Mouse (Mus musculus) T-helper 17 cell (primary cell): ENCODE results near the gene Olfr1311.
"Not testable (repeated sequence)": the region's sequence is repeated elsewhere in the genome, so short reads cannot be mapped to it uniquely, and the experiment has no call there.

Source experiments
- in situ Hi-C, 2 experiments: fragments of 300-600 bp; cut with MboI, MseI; formaldehyde crosslinking; loops; 1 replicate in 1 of 2; 2 replicates in 1 of 2; pipeline ENCODE4 v1.15.1; 2025; ENCODE audit warnings: high pct_unique_total_duplicates in 2 of 2

Olfr1311 gene

DNA sequence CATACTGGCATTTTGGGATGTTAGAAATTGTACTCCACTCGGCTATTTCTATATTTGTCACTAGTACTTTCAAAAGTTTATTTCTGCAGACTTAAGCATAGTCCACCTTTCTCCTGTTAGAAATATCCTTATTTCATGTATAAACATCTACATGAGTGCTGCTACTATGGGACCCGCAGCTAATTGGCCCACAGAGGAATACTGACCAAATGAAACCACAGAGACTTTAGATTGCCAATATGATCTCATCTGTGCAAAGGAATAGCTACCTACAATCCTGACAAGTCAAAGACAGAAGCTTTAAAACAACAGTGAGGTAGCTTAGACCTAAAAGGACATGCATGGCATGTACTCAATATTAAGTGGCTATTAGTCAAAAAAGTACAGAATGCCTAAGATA lies at the start of gene Olfr1311:
Gene Olfr1311 (minus strand): TSS at position 101 of the 400 bp plus-strand sequence.
- in situ Hi-C loops, result no loop called here

DNA sequence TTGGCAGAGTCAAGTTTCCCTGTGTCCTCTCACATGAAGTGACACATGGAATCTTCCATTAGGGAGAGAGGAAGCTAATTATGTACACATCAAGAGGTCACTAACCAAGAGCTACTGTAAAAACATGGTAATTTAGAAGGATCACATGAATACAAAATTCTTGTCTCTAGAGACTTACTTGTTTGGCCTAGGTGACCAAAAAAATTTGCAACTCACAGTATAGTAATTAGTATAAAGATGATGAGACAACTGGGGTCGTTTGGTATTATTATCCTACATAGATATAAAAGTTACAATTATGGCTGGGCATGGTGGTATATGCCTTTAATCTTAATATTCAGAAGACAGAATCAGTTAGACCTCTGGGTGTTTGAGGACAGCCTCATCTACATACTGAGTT lies 25.9 kb upstream of the Olfr1311 start, which contains the start of gene Olfr1312:
Gene Olfr1312 (minus strand): TSS at position 101 of the 400 bp plus-strand sequence.
- in situ Hi-C loops, result no loop called here

DNA sequence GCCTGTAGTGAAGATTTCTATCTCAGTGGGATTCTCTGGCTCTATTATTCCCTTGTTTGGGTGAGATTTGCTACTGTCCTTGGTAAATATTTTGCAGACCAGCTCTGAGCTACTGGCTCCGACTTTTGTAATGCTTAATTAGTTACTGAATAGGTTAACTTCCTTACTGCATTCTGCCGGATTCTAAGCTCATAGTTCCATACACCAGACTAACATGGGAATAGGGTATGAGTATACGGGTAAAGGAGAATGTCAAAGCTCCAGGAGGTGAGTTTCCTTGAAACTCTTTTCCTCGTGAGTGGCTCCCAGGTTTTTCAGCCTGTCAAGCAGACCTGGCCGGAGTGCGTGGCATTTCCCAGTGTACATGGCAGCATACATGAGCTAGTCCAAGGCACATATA lies 2.8 kb upstream of the Olfr1311 start:
- in situ Hi-C loops, result not testable (repeated sequence)

DNA sequence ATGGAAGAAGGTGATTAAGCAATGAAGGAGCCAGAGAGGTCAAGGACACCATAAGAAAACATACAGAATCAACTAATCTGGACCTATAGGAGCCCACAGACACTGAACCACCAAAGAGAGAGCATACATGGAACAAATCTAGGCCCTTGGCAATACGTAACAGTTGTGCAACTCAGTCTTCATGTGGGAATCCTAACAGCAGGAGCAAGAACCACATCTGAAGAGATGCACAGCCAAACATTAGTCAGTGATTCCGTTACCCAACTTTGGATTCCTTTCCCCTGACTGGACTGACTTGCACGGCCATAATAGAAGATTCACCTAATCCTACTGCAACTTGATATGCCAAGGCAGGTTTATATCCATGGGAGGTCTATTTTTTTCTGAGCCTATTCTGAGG lies 9.3 kb downstream of the Olfr1311 start:
- in situ Hi-C loops, result loop anchor here in 1 of 2 experiments (10.0 kb wide), 1 partner anchor 430 kb away; no protein-coding TSS in a partner anchor

DNA sequence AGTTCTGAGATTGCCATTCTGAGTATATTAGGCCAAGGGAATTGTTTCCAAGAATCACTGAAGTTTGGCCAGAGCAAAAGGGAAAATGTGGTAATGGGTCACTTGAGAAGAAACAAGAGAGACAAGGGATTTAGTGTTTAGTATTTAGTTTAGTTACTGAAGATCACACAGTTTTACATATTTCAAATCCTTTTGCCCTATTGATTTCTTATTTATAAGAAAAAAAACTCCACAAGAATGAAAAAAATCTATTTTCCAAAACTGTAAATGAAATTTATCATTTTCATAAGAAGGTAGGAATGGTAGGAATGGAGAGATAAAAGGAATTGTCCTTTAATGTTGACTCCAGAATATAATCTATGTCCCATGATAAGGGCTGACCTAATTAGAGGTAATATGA lies 11.6 kb downstream of the Olfr1311 start, which contains the start of gene Olfr1310:
Gene Olfr1310 (minus strand): TSS at position 101 of the 400 bp plus-strand sequence.
- in situ Hi-C loops, result loop anchor here in 1 of 2 experiments (10.0 kb wide), 1 partner anchor 428 kb away; no protein-coding TSS in a partner anchor

DNA sequence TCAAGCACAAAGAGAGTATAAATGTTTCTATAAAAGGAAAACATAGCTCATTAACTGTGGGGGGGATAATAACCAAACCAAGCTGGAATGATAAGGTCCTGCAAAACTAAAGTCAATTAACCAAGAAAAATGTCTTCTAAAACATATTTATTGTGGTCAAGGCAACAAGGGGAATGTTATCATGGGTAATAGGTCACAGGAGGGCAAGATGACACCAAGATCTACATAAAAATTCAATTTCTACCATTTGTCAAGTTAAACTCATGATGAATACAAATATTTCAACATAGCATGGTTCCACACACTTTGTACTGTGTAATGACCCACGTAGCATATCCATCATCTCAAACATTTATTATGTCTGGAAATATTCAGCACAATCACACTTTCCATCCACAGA lies 34.0 kb downstream of the Olfr1311 start, which contains the start of gene Olfr1309:
Gene Olfr1309 (minus strand): TSS at position 101 of the 400 bp plus-strand sequence.
- in situ Hi-C loops, result no loop called here
